Mouse (Mus musculus): Measurements from ENCODE around the gene Usp27x. TPM values are rescaled to one million over a fixed set of nuclear protein-coding genes. Genes with fewer than 3 reads are reported as not detected.

Gene Usp27x
- polyA plus RNA-seq, 1 experiment = 6.6 TPM

DNA sequence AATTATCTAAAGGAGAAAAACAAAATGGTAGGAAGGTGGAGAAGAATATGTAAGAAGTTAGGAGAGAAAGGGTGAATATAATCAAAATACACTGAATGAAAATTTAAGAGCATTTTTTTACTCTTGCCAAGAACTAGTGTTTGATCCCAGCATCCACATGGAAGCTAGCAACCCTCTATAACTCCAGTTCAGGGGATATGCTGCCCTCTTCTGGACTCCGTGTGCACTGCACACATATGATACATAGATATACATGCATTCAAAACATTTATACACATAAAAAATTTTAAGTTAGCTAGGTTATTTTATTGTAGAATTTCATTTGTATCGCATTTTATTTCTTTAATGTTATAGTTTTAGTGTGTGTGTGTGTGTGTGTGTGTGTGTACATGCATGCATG lies 50.2 kb downstream of the Usp27x start:
- Histone ChIP-seq H3K27ac (ENCODE audit: insufficient read depth, low read length) (no peak overlapping the region), H3K4me1 (ENCODE audit: control insufficient read depth, insufficient read depth, low read length) (no peaks in the 10 kb centered on the region), H3K4me3 (ENCODE audit: insufficient read depth, low read length) (no peak overlapping the region)
- TF ChIP-seq POLR2A (IDR thresholded peaks at IDR 0.05; ENCODE audit: extremely low read depth, insufficient read depth, low read length) (no peak), CTCF (IDR thresholded peaks at IDR 0.05; ENCODE audit: extremely low read depth, insufficient read depth, low read length) (no peak)

DNA sequence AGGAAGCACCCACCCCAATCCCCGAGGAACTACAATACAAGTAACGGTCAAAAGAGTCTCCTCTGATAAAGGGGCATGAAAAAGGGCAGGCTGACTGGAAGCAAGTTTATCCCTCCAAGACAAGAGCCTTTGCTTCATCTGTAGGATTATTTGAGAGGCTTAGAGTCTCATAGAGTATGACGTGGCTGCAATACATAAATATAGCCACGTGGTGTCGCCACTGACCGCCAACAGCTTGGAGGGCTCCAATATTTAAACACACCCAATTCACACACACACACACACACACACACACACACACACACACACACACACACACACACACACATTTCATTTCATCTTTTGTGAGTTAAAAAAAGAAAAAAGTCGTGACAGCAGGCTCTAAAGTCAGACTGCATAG lies 53.3 kb downstream of the Usp27x start:
- no peak for TF ChIP-seq POLR2A (IDR thresholded peaks at IDR 0.05; ENCODE audit: extremely low read depth, insufficient read depth, low read length)
- peak; percentile 58 for TF ChIP-seq CTCF (IDR thresholded peaks at IDR 0.05; ENCODE audit: extremely low read depth, insufficient read depth, low read length)
- no peaks in the 10 kb centered on the region for H3K4me1 ChIP-seq (ENCODE audit: control insufficient read depth, insufficient read depth, low read length)

More for the DNA sequence above, 53.3 kb downstream of the Usp27x start:
- Histone ChIP-seq H3K27ac (ENCODE audit: insufficient read depth, low read length) (no peak overlapping the region), H3K4me3 (ENCODE audit: insufficient read depth, low read length) (no peak overlapping the region)

Other genes with a start within 250 kb of the Usp27x start
- gene Clcn5, start 56.5 kb downstream of the Usp27x start, polyA plus RNA-seq (2012; rRNA removed) = 4.0 and 4.2 TPM in 2 replicates
- 0.04 TPM in 1 of 2 replicates, not detected in the other for gene Foxp3, start 197.8 kb upstream of the Usp27x start, polyA plus RNA-seq (2012; rRNA removed)
- 13.9 and 14.2 TPM in 2 replicates for gene Ppp1r3f, start 198.5 kb upstream of the Usp27x start, polyA plus RNA-seq (2012; rRNA removed)
- 36.1 and 39.7 TPM in 2 replicates for gene Ccdc22, start 229.7 kb upstream of the Usp27x start, polyA plus RNA-seq (2012; rRNA removed)
- gene Cacna1f, start 231.3 kb upstream of the Usp27x start, polyA plus RNA-seq (2012; rRNA removed) = 0.17 and 0.26 TPM in 2 replicates

All from cortical plate, adult 2 months (tissue).